Mouse (Mus musculus) lung, postnatal 14 days (tissue): ENCODE results near the gene Colec11.

ENCODE experiments used
- DNase-seq: peaks from one replicate; pipeline ENCODE4 v3.0.0; 2021

Colec11 gene

GRCm38 (mm10) chr12:28623195-28623594 is at the start of gene Colec11:
TSS of gene Colec11 (minus strand) at chr12:28623377.
- DNase-seq = no peak

- DNase-seq = peak; percentile 10
Observed at GRCm38 (mm10) chr12:28667287-28667686, 44.1 kb upstream of the Colec11 start.

- DNase-seq = no peak
Observed at GRCm38 (mm10) chr12:28666734-28667133, 43.6 kb upstream of the Colec11 start.

GRCm38 (mm10) chr12:28662628-28663027 is 39.5 kb upstream of the Colec11 start:
- no peak for DNase-seq

GRCm38 (mm10) chr12:28649141-28650110 is 26.2 kb upstream of the Colec11 start, which contains the start of gene Rnaseh1:
TSS of gene Rnaseh1 (plus strand) at chr12:28649602.
- DNase-seq = peak; percentile 91

GRCm38 (mm10) chr12:28638778-28639177 is 15.6 kb upstream of the Colec11 start:
- DNase-seq = no peak

GRCm38 (mm10) chr12:28636543-28636942 is 13.4 kb upstream of the Colec11 start:
- no peak for DNase-seq

GRCm38 (mm10) chr12:28635535-28636476 is 12.6 kb upstream of the Colec11 start, which contains the start of gene Rps7:
TSS of gene Rps7 (minus strand) at chr12:28635953.
- peak; percentile 94 for DNase-seq

GRCm38 (mm10) chr12:28635058-28635534 is 11.9 kb upstream of the Colec11 start:
- no peak for DNase-seq

- no peak for DNase-seq
Observed at GRCm38 (mm10) chr12:28628436-28628835, 5.3 kb upstream of the Colec11 start.

- no peak for DNase-seq
Observed at GRCm38 (mm10) chr12:28627092-28627491, 3.9 kb upstream of the Colec11 start.

GRCm38 (mm10) chr12:28625407-28625806 is 2.2 kb upstream of the Colec11 start:
- no peak for DNase-seq

GRCm38 (mm10) chr12:28624251-28624650 is 1.1 kb upstream of the Colec11 start:
- no peak for DNase-seq

- no peak for DNase-seq
Observed at GRCm38 (mm10) chr12:28622641-28623040, 536 bp downstream of the Colec11 start.

GRCm38 (mm10) chr12:28622167-28622532 is 1.0 kb downstream of the Colec11 start:
- DNase-seq = no peak

GRCm38 (mm10) chr12:28621451-28622166 is 1.6 kb downstream of the Colec11 start:
- no peak for DNase-seq

GRCm38 (mm10) chr12:28617297-28617696 is 5.9 kb downstream of the Colec11 start:
- DNase-seq = no peak

GRCm38 (mm10) chr12:28614401-28614800 is 8.8 kb downstream of the Colec11 start:
- no peak for DNase-seq

- no peak for DNase-seq
Observed at GRCm38 (mm10) chr12:28612391-28612790, 10.8 kb downstream of the Colec11 start.

- DNase-seq = no peak
Observed at GRCm38 (mm10) chr12:28607546-28608305, 15.5 kb downstream of the Colec11 start.

GRCm38 (mm10) chr12:28603494-28603893 is 19.7 kb downstream of the Colec11 start:
- no peak for DNase-seq

GRCm38 (mm10) chr12:28602259-28602658 is 20.9 kb downstream of the Colec11 start:
- DNase-seq = no peak
